Mouse (Mus musculus) heart, adult 2 months (tissue): ENCODE measurements at regions not wholly inside any gene's neighbourhood (a gene's known extent, or its start where the extent isn't known, plus 50 kb on each side); places are given as distances from the start of the nearest gene placed in this dataset.

Experiments used
- CTCF ChIP-seq: fragments of 200-600 bp; IDR thresholded peaks from 2 replicates; pipeline ENCODE4 v1.8.1; 2022; ENCODE audit warnings: antibody characterized with exemption, mild to moderate bottlenecking, moderate library complexity
- EP300 ChIP-seq: fragments of 200-500 bp; IDR thresholded peaks from 2 replicates; pipeline ENCODE4 v1.6.1; 2011; ENCODE audit warnings: low read depth, low read length, control low read depth; ENCODE audit not compliant: insufficient read depth
- POLR2A ChIP-seq: fragments of 200-500 bp; IDR thresholded peaks from 2 replicates; pipeline ENCODE4 v1.6.1; 2011; ENCODE audit warnings: mild to moderate bottlenecking, low read depth, low read length, control low read depth; ENCODE audit not compliant: insufficient read depth

- no peak for TF ChIP-seq EP300
- no peak for TF ChIP-seq CTCF
- no peak for TF ChIP-seq POLR2A
Observed at GRCm38 (mm10) chr2:161341368-161341891, 232.6 kb upstream of the Chd6 start.
